Mouse (Mus musculus): ENCODE measurements around the gene Kif27.

GRCm38 (mm10) chr13:58317768-58318167, 41.2 kb downstream of the Kif27 start:
- TF ChIP-seq CTCF (IDR thresholded peaks at IDR 0.05; ENCODE audit: low read depth, low read length) (no peak), POLR2A (IDR thresholded peaks at IDR 0.05; ENCODE audit: extremely low read depth, insufficient read depth, low read length) (no peak)
